ENCODE assay signal across 9 mouse cellular contexts in genomic region chr4:139598950-139599518, GRCm38 (mm10). TPM values are rescaled to one million over a fixed set of nuclear protein-coding genes. Genes with fewer than 3 reads are reported as not detected.
DNase-seq lines count a peak whose midpoint lies in the region; ATAC-seq and TF ChIP-seq lines count a peak whose summit lies in the region.
"Had no signal": no experiment of that assay in that cellular context is flagged by ENCODE, and none has a peak within 500 bp of the region (broad histone marks: within the 10 kb centered on the region; RNA-seq: fewer than 3 reads in every experiment).

No protein-coding gene starts in this region.

- intact Hi-C loops in left cerebral cortex, adult 2 months (cut with DNase I), result no loop called here

- H3K4me3 ChIP-seq in hindbrain, embryonic 11.5 days (ENCODE audit: low read depth, low read length), result no peak overlapping the region
- H3K4me3 ChIP-seq in left cerebral cortex, adult 2 months, result 0 out of 2 replicates have a peak overlapping the region, but pooled peaks have one; percentile 11

- H3K27me3 ChIP-seq in hindbrain, embryonic 11.5 days (ENCODE audit: control insufficient read depth, insufficient read depth, low read length), result no peaks in the 10 kb centered on the region

- peak overlapping the region; percentile 12; the same call in 1 of the 2 replicates for H3K9ac ChIP-seq in hindbrain, embryonic 11.5 days (ENCODE audit: low read depth, low read length)

- H3K36me3 ChIP-seq in hindbrain, embryonic 11.5 days (ENCODE audit: control insufficient read depth, insufficient read depth, low read length), result no peaks in the 10 kb centered on the region

- ATAC-seq in hindbrain, embryonic 11.5 days (ENCODE audit: low FRiP score), result peak; percentile 49
- ATAC-seq in megakaryocyte, adult 5-6 weeks (ENCODE audit: poor library complexity, severe bottlenecking), result peak; percentile 51

- H3K4me2 ChIP-seq in hindbrain, embryonic 11.5 days (replicated peaks; ENCODE audit: low read depth, low read length), result peak overlapping the region; percentile 28; the same call in 1 of the 2 replicates

- TF ChIP-seq CTCF in brain, embryonic 14.5 days (IDR thresholded peaks at IDR 0.05; ENCODE audit: borderline replicate concordance, extremely low read depth, insufficient read depth, insufficient read length), result 0 out of 2 replicates have a peak, but pooled peaks have one; percentile 9
- no peak; the same call in 1 of the 2 replicates for TF ChIP-seq CTCF in left cerebral cortex, adult 2 months (IDR thresholded peaks at IDR 0.05)

- TF ChIP-seq POLR2A in brain, embryonic 14.5 days (IDR thresholded peaks at IDR 0.05; ENCODE audit: borderline replicate concordance, extremely low read depth, insufficient read depth, insufficient read length, poor library complexity, severe bottlenecking), result no peak

- H3K9me3 ChIP-seq in hindbrain, embryonic 11.5 days (ENCODE audit: control insufficient read depth, low read length), result no peaks in the 10 kb centered on the region

- 2% methylated on average over 12 of the region's 12 CpGs for WGBS in hindbrain, embryonic 11.5 days

- peak overlapping the region; percentile 77 for H3K27ac ChIP-seq in hindbrain, embryonic 11.5 days (ENCODE audit: low read depth, low read length)
- H3K27ac ChIP-seq in left cerebral cortex, adult 2 months, result peak overlapping the region; percentile 85

- peak; percentile 97 for DNase-seq in ES-CJ7 (ENCODE audit: low read depth, low spot score)
- peak; percentile 82 for DNase-seq in brain, embryonic 14.5 days (ENCODE audit: low read depth)
- peak; percentile 51 to 66 for DNase-seq in frontal cortex, postnatal 14 days (ENCODE audit: low spot score in 2 of 2)
- DNase-seq in hindbrain, embryonic 11.5 days (ENCODE audit: low spot score), result peak; percentile 78
- peak; percentile 58 to 64 for DNase-seq in left cerebral cortex, adult 2 months (ENCODE audit: extremely low spot score in 1 of 2, low spot score in 2 of 2)
- peak; percentile 83 to 86 for DNase-seq in right cerebral cortex, postnatal 10 days (ENCODE audit: low spot score in 2 of 2)
- DNase-seq in urinary bladder, postnatal 4 days (ENCODE audit: low spot score in 2 of 2), result peak; percentile 86 to 90

- H3K4me1 ChIP-seq in hindbrain, embryonic 11.5 days (replicated peaks; ENCODE audit: control insufficient read depth, insufficient read depth, low read length), result peaks cover 29% of the 10 kb centered on the region

RNA-seq across cellular contexts. Expression of gene Gm21969, which starts 4.0 kb away (rescaled TPM):
- polyA plus RNA-seq in brain, embryonic 14.5 days (2012; rRNA removed), result not detected in 2 replicates
- polyA plus RNA-seq in hindbrain, embryonic 11.5 days (2014; fragmentation: Nextera tagmentation; extraction: Ambion mirVana), result not detected in 2 replicates
- total RNA-seq in left cerebral cortex, adult 2 months (2021), result not detected
- not detected in 2 replicates for total RNA-seq in megakaryocyte, adult 5-6 weeks (2015)
- total RNA-seq in megakaryocyte, adult 5-6 weeks (2017), result not detected in 2 replicates
- total RNA-seq: left cerebral cortex, adult 8-10 months had no signal

RNA-seq across cellular contexts. Expression of gene Aldh4a1, which starts 23.6 kb away (rescaled TPM):
- 24.2 and 26.4 TPM in 2 replicates for polyA plus RNA-seq in brain, embryonic 14.5 days (2012; rRNA removed)
- polyA plus RNA-seq in hindbrain, embryonic 11.5 days (2014; fragmentation: Nextera tagmentation; extraction: Ambion mirVana), result 7.8 and 8.8 TPM in 2 replicates
- total RNA-seq in left cerebral cortex, adult 2 months (2021), result 10 to 100 TPM; 16.9 to 17.0 TPM
- total RNA-seq in megakaryocyte, adult 5-6 weeks (2015), result 4.9 and 5.7 TPM in 2 replicates
- total RNA-seq in megakaryocyte, adult 5-6 weeks (2017), result 5.8 and 8.9 TPM in 2 replicates

RNA-seq across cellular contexts. Expression of gene Tas1r2, which starts 54.3 kb away (rescaled TPM):
- polyA plus RNA-seq in brain, embryonic 14.5 days (2012; rRNA removed), result 0.04 TPM in 1 of 2 replicates, not detected in the other
- polyA plus RNA-seq in hindbrain, embryonic 11.5 days (2014; fragmentation: Nextera tagmentation; extraction: Ambion mirVana), result not detected in 2 replicates
- total RNA-seq in left cerebral cortex, adult 2 months (2021), result not detected
- total RNA-seq in megakaryocyte, adult 5-6 weeks (2015), result not detected in 2 replicates
- not detected in 2 replicates for total RNA-seq in megakaryocyte, adult 5-6 weeks (2017)
- total RNA-seq: left cerebral cortex, adult 8-10 months had no signal
